Mouse (Mus musculus) neural tube, embryonic 14.5 days (tissue): ENCODE data around the gene Ush1c. TPM values are rescaled to one million over a fixed set of nuclear protein-coding genes. Genes with fewer than 3 reads are reported as not detected.

Experiments used
- polyA plus RNA-seq: library from polyadenylated mRNA; unstranded; fragments of >200 nt; fragmentation: Nextera tagmentation; extraction: Ambion mirVana; gene quantifications from 2 replicates; pipeline ENCODE4 v1.2.1, GENCODE M21; 2014

The Ush1c gene
- polyA plus RNA-seq, 1 experiment from 2014 or later: 1.6 TPM

Other genes starting within 250 kb of the Ush1c start
- gene Abcc6, start 208.2 kb downstream of the Ush1c start, polyA plus RNA-seq: 0.37 and 0.40 TPM in 2 replicates
- gene Nomo1, start 204.8 kb downstream of the Ush1c start, polyA plus RNA-seq: 26.0 and 28.5 TPM in 2 replicates
- gene Kcnj11, start 137.7 kb downstream of the Ush1c start, polyA plus RNA-seq: 1.4 and 1.7 TPM in 2 replicates
- gene Abcc8, start 58.5 kb downstream of the Ush1c start, polyA plus RNA-seq: 12.4 and 15.7 TPM in 2 replicates
- gene Otog, start 2.5 kb upstream of the Ush1c start, polyA plus RNA-seq: not detected in 2 replicates
- gene Myod1, start 138.0 kb upstream of the Ush1c start, polyA plus RNA-seq: 0.24 TPM in 1 of 2 replicates, not detected in the other
- gene Kcnc1, start 158.0 kb upstream of the Ush1c start, polyA plus RNA-seq: 16.1 and 20.5 TPM in 2 replicates